Mouse (Mus musculus) midbrain, embryonic 12.5 days (tissue): ENCODE results near the gene Lkaaear1. TPM values are rescaled to one million over a fixed set of nuclear protein-coding genes. Genes with fewer than 3 reads are reported as not detected.

Experiments
- ATAC-seq: fragments of 200-750 bp; cut with Nextera tagmentation; 2 replicates; pipeline ENCODE4 v1.8.0; 2017; ENCODE audit warnings: low read depth, moderate TSS enrichment, moderate library complexity; ENCODE audit not compliant: low FRiP score
- H3K27ac ChIP-seq: fragments of 300-500 bp; sonication (generic); replicated peaks from 2 replicates; pipeline ENCODE4 v1.5.1; 2016; ENCODE audit warnings: mild to moderate bottlenecking
- H3K27me3 ChIP-seq: fragments of 300-500 bp; sonication (generic); 2 replicates; pipeline ENCODE4 v1.6.1; 2016; ENCODE audit warnings: mild to moderate bottlenecking
- H3K36me3 ChIP-seq: fragments of 300-500 bp; sonication (generic); 2 replicates; pipeline ENCODE4 v1.6.1; 2016
- H3K4me1 ChIP-seq: fragments of 300-500 bp; sonication (generic); 2 replicates; pipeline ENCODE4 v1.6.1; 2016
- H3K4me2 ChIP-seq: fragments of 300-500 bp; sonication (generic); replicated peaks from 2 replicates; pipeline ENCODE4 v1.6.1; 2016; ENCODE audit warnings: mild to moderate bottlenecking, moderate library complexity
- H3K4me3 ChIP-seq: fragments of 300-500 bp; sonication (generic); 2 replicates; pipeline ENCODE4 v1.5.1; 2016; ENCODE audit warnings: mild to moderate bottlenecking
- H3K9ac ChIP-seq: fragments of 300-500 bp; sonication (generic); replicated peaks from 2 replicates; pipeline ENCODE4 v1.6.1; 2016; ENCODE audit warnings: mild to moderate bottlenecking, moderate library complexity
- H3K9me3 ChIP-seq: fragments of 300-500 bp; sonication (generic); 2 replicates; pipeline ENCODE4 v1.6.1; 2016; ENCODE audit warnings: mild to moderate bottlenecking
- WGBS: fragments of 180-500 bp; shearing (Covaris S2); methylation state at CpG from one replicate; pipeline ENCODE4 v1.1.7; 2016; 5-methylcytosine and 5-hydroxymethylcytosine counted together
- polyA plus RNA-seq: library from polyadenylated mRNA; unstranded; fragments of >200 nt; fragmentation: Nextera tagmentation; extraction: Ambion mirVana; gene quantifications from 2 replicates; pipeline ENCODE4 v1.2.1, GENCODE M21; 2016

Lkaaear1 gene
- polyA plus RNA-seq: not detected in 2 replicates

- H3K4me1 ChIP-seq: peaks cover 7% of the 10 kb centered on the region
- 41% methylated on average over 5 of the region's 5 CpGs for WGBS
- H3K27me3 ChIP-seq: peaks cover 28% of the 10 kb centered on the region; the same call in 1 of the 2 replicates
- no peaks in the 10 kb centered on the region for H3K9me3 ChIP-seq
- H3K4me2 ChIP-seq: no peak within 1 kb of the TSS
- no peak within 1 kb of the TSS for H3K4me3 ChIP-seq
- no peak for ATAC-seq
- H3K27ac ChIP-seq: no peak within 1 kb of the TSS
- no peak within 1 kb of the TSS for H3K9ac ChIP-seq
- no peaks in the 10 kb centered on the region for H3K36me3 ChIP-seq
Observed at GRCm38 (mm10) chr2:181698241-181698640, at the start of gene Lkaaear1. Lkaaear1 (minus strand) TSS chr2:181698442.

GRCm38 (mm10) chr2:181730051-181730450, 31.8 kb upstream of the Lkaaear1 start:
- H3K4me1 ChIP-seq: peaks cover 9% of the 10 kb centered on the region
- no peaks in the 10 kb centered on the region for H3K27me3 ChIP-seq
- H3K36me3 ChIP-seq: 0 out of 2 replicates have a peak, but pooled peaks cover 4% of the 10 kb centered on the region
- no peak for ATAC-seq
- H3K9me3 ChIP-seq: no peaks in the 10 kb centered on the region
- no peak overlapping the region for H3K4me2 ChIP-seq
- no peak overlapping the region for H3K4me3 ChIP-seq
- H3K9ac ChIP-seq: no peak overlapping the region
- no peak overlapping the region for H3K27ac ChIP-seq
- WGBS: 77% methylated on average over 3 of the region's 3 CpGs

- Histone ChIP-seq H3K9ac (no peak overlapping the region), H3K27me3 (no peaks in the 10 kb centered on the region), H3K4me2 (no peak overlapping the region), H3K36me3 (0 out of 2 replicates have a peak, but pooled peaks cover 4% of the 10 kb centered on the region), H3K9me3 (no peaks in the 10 kb centered on the region), H3K27ac (peak overlapping the region; percentile 39; the same call in 1 of the 2 replicates), H3K4me3 (no peak overlapping the region), H3K4me1 (peaks cover 9% of the 10 kb centered on the region)
- no peak for ATAC-seq
- 47% methylated on average over 9 of the region's 9 CpGs for WGBS
Observed at GRCm38 (mm10) chr2:181727659-181728262, 29.5 kb upstream of the Lkaaear1 start.

GRCm38 (mm10) chr2:181722213-181722612, 24.0 kb upstream of the Lkaaear1 start:
- peak; percentile 41; the same call in 1 of the 2 replicates for ATAC-seq
- Histone ChIP-seq H3K36me3 (peaks cover 16% of the 10 kb centered on the region), H3K4me1 (no peaks in the 10 kb centered on the region), H3K27me3 (no peaks in the 10 kb centered on the region), H3K4me2 (no peak overlapping the region), H3K4me3 (no peak overlapping the region), H3K9me3 (no peaks in the 10 kb centered on the region), H3K9ac (no peak overlapping the region), H3K27ac (no peak overlapping the region)
- WGBS: 9% methylated on average over 3 of the region's 3 CpGs

GRCm38 (mm10) chr2:181721200-181721599, 23.0 kb upstream of the Lkaaear1 start:
- no peak for ATAC-seq
- no peak overlapping the region for H3K4me2 ChIP-seq

GRCm38 (mm10) chr2:181720061-181720460, 21.8 kb upstream of the Lkaaear1 start:
- H3K4me1 ChIP-seq: peaks cover 21% of the 10 kb centered on the region; the same call in 1 of the 2 replicates
- no peaks in the 10 kb centered on the region for H3K27me3 ChIP-seq

More at GRCm38 (mm10) chr2:181721200-181721599, 23.0 kb upstream of the Lkaaear1 start:
- Histone ChIP-seq H3K4me3 (no peak overlapping the region), H3K27ac (no peak overlapping the region), H3K36me3 (peaks cover 16% of the 10 kb centered on the region), H3K27me3 (no peaks in the 10 kb centered on the region), H3K9me3 (no peaks in the 10 kb centered on the region), H3K9ac (no peak overlapping the region), H3K4me1 (peaks cover 10% of the 10 kb centered on the region; the same call in 1 of the 2 replicates)

GRCm38 (mm10) chr2:181716991-181717390, 18.7 kb upstream of the Lkaaear1 start:
- H3K4me3 ChIP-seq: no peak overlapping the region
- H3K36me3 ChIP-seq: peaks cover 16% of the 10 kb centered on the region
- no peak for ATAC-seq
- H3K9me3 ChIP-seq: no peaks in the 10 kb centered on the region
- no peaks in the 10 kb centered on the region for H3K27me3 ChIP-seq
- H3K9ac ChIP-seq: no peak overlapping the region
- H3K4me1 ChIP-seq: peaks cover 40% of the 10 kb centered on the region
- H3K27ac ChIP-seq: no peak overlapping the region
- 78% methylated on average over 3 of the region's 3 CpGs for WGBS
- H3K4me2 ChIP-seq: peak overlapping the region; percentile 53

More at GRCm38 (mm10) chr2:181720061-181720460, 21.8 kb upstream of the Lkaaear1 start:
- Histone ChIP-seq H3K9me3 (no peaks in the 10 kb centered on the region), H3K4me3 (no peak overlapping the region), H3K36me3 (peaks cover 16% of the 10 kb centered on the region), H3K4me2 (no peak overlapping the region), H3K27ac (no peak overlapping the region), H3K9ac (no peak overlapping the region)
- 32% methylated on average over 3 of the region's 3 CpGs for WGBS
- ATAC-seq: no peak

GRCm38 (mm10) chr2:181715382-181715781, 17.1 kb upstream of the Lkaaear1 start:
- H3K27me3 ChIP-seq: no peaks in the 10 kb centered on the region
- 69% methylated on average over 3 of the region's 3 CpGs for WGBS
- H3K9me3 ChIP-seq: no peaks in the 10 kb centered on the region
- H3K4me1 ChIP-seq: peaks cover 40% of the 10 kb centered on the region
- H3K27ac ChIP-seq: peak overlapping the region; percentile 88
- peak overlapping the region; percentile 45 for H3K4me3 ChIP-seq
- peak overlapping the region; percentile 53 for H3K4me2 ChIP-seq
- ATAC-seq: peak; percentile 21
- peaks cover 16% of the 10 kb centered on the region for H3K36me3 ChIP-seq
- H3K9ac ChIP-seq: peak overlapping the region; percentile 57

GRCm38 (mm10) chr2:181714903-181715326, 16.7 kb upstream of the Lkaaear1 start, which contains the start of gene Oprl1:
Oprl1 (plus strand) TSS chr2:181715016.
- Histone ChIP-seq H3K9me3 (no peaks in the 10 kb centered on the region), H3K4me2 (peak within 1 kb of the TSS; percentile 53), H3K4me1 (peaks cover 40% of the 10 kb centered on the region), H3K27me3 (no peaks in the 10 kb centered on the region), H3K4me3 (peak within 1 kb of the TSS; percentile 45), H3K36me3 (peaks cover 16% of the 10 kb centered on the region), H3K9ac (peak within 1 kb of the TSS; percentile 57), H3K27ac (peak within 1 kb of the TSS; percentile 88)
- 2% methylated on average over 7 of the region's 7 CpGs for WGBS
- ATAC-seq: peak; percentile 70

GRCm38 (mm10) chr2:181713749-181714148, 15.5 kb upstream of the Lkaaear1 start:
- peak; percentile 68 for ATAC-seq
- peaks cover 5% of the 10 kb centered on the region for H3K36me3 ChIP-seq
- no peak overlapping the region for H3K4me3 ChIP-seq
- no peaks in the 10 kb centered on the region for H3K27me3 ChIP-seq
- peak overlapping the region; percentile 39; the same call in 1 of the 2 replicates for H3K9ac ChIP-seq
- peaks cover 40% of the 10 kb centered on the region for H3K4me1 ChIP-seq
- peak overlapping the region; percentile 88 for H3K27ac ChIP-seq
- peak overlapping the region; percentile 53 for H3K4me2 ChIP-seq
- H3K9me3 ChIP-seq: no peaks in the 10 kb centered on the region
- 53% methylated on average over 1 of the region's 1 CpGs for WGBS

GRCm38 (mm10) chr2:181706668-181707067, 8.4 kb upstream of the Lkaaear1 start:
- WGBS: 37% methylated on average over 4 of the region's 4 CpGs
- H3K9me3 ChIP-seq: no peaks in the 10 kb centered on the region

GRCm38 (mm10) chr2:181696801-181697420, 1.3 kb downstream of the Lkaaear1 start:
- H3K9me3 ChIP-seq: no peaks in the 10 kb centered on the region
- H3K27ac ChIP-seq: no peak overlapping the region
- no peak overlapping the region for H3K4me2 ChIP-seq
- WGBS: 77% methylated on average over 33 of the region's 33 CpGs
- peaks cover 28% of the 10 kb centered on the region; the same call in 1 of the 2 replicates for H3K27me3 ChIP-seq
- no peak overlapping the region for H3K4me3 ChIP-seq
- no peak for ATAC-seq
- no peaks in the 10 kb centered on the region for H3K36me3 ChIP-seq
- no peak overlapping the region for H3K9ac ChIP-seq
- peaks cover 19% of the 10 kb centered on the region for H3K4me1 ChIP-seq

More at GRCm38 (mm10) chr2:181706668-181707067, 8.4 kb upstream of the Lkaaear1 start:
- Histone ChIP-seq H3K27ac (no peak overlapping the region), H3K4me2 (no peak overlapping the region), H3K4me1 (no peaks in the 10 kb centered on the region), H3K27me3 (no peaks in the 10 kb centered on the region), H3K9ac (no peak overlapping the region), H3K4me3 (no peak overlapping the region), H3K36me3 (no peaks in the 10 kb centered on the region)
- ATAC-seq: no peak
